Mouse (Mus musculus) megakaryocyte progenitor cell, adult 5-6 weeks (primary cell): Measurements from ENCODE around the gene Rtp3. TPM values are rescaled to one million over a fixed set of nuclear protein-coding genes. Genes with fewer than 3 reads are reported as not detected.

ENCODE experiments used
- ATAC-seq: replicated peaks from 2 replicates; pipeline ENCODE4 v1.8.0; 2016; ENCODE audit warnings: mild to moderate bottlenecking, moderate TSS enrichment, inconsistent platforms; ENCODE audit not compliant: poor library complexity
- total RNA-seq, 2 experiments: library from RNA; stranded (forward) in 1 of 2; stranded (reverse) in 1 of 2; fragments of 157-497, 149-512 nt in 1 of 2; fragments of 200-1000 nt in 1 of 2; gene quantifications; 2 replicates each; pipeline versions ENCODE4 v1.2.3 to v1.2.4; 2015 to 2017

Gene Rtp3
- total RNA-seq, 2 experiments from 2014 or later = not detected

- no peak for ATAC-seq
These were observed 6.3 kb downstream of the Rtp3 start for GRCm38 (mm10) chr9:110984096-110984495.

DNA sequence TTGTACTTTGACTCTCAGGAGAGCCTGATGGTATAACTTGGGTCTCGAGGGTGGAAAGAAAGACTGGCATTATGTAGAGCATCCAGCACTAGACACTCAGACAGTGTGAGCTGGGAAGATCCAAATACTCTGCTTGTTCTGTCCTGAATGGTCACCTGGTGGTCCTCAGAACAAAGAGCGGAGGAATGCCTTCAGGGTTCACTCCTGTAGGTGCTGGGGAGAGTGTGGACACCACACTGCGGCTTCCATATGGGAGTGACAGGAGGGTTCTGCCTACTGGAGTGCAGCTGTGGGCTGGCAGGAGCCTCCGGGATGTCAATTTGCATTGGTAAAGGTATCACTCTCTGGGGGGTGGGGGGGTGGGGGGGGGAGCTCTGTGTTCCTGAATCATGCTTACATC lies 8.0 kb downstream of the Rtp3 start:
- ATAC-seq = no peak

GRCm38 (mm10) chr9:110979411-110979810 lies 11.0 kb downstream of the Rtp3 start:
- no peak for ATAC-seq

- ATAC-seq = no peak
These were observed 24.5 kb downstream of the Rtp3 start for GRCm38 (mm10) chr9:110965910-110966231.

GRCm38 (mm10) chr9:110965062-110965909 lies 25.1 kb downstream of the Rtp3 start:
- ATAC-seq = peak; percentile 46

- no peak for ATAC-seq
These were observed 26.7 kb downstream of the Rtp3 start for GRCm38 (mm10) chr9:110963566-110964115.

- ATAC-seq = no peak
These were observed 29.0 kb downstream of the Rtp3 start for GRCm38 (mm10) chr9:110961386-110961785.

- no peak for ATAC-seq
These were observed 29.9 kb downstream of the Rtp3 start for GRCm38 (mm10) chr9:110960230-110961149.

DNA sequence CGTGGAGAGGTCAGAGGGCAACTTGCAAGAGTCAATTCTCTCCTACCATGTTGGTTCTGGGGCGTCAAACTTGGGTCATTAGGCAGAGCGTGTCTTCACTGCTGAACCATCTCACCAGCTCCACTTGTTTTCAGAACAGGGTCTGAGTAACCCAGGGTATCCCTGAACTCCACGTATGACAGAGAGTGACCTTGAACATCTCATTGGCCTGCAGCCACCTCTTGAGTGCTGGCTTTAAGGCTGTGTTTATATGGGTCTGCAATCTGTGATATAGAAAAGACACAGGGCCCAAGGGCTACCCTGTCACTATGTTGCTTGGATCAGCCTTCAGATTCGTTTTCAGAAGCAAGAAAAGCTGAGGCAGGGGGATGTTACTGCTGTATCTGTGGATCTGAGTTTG lies 30.7 kb downstream of the Rtp3 start:
- ATAC-seq = no peak

DNA sequence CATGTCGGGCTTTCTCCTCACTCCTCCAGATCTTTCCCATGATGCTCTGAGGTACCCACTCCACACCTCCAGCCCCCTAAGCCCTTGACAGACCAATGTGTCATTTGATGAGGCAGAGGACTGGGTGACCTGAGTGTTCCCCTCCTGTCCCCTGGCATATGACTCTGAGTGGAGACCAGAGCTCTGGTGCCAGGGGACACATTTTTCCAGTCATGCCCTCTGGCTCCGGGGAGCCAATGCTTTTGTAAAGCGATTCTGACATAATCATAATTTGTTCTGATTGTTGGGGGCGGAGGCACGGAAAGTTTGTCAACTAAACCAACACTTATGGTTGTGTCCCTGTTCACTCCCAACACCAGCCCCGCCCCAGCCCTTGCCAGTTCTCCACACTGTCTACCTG lies 34.4 kb downstream of the Rtp3 start:
- no peak for ATAC-seq

- ATAC-seq = no peak
These were observed 35.5 kb downstream of the Rtp3 start for GRCm38 (mm10) chr9:110954681-110955445.

DNA sequence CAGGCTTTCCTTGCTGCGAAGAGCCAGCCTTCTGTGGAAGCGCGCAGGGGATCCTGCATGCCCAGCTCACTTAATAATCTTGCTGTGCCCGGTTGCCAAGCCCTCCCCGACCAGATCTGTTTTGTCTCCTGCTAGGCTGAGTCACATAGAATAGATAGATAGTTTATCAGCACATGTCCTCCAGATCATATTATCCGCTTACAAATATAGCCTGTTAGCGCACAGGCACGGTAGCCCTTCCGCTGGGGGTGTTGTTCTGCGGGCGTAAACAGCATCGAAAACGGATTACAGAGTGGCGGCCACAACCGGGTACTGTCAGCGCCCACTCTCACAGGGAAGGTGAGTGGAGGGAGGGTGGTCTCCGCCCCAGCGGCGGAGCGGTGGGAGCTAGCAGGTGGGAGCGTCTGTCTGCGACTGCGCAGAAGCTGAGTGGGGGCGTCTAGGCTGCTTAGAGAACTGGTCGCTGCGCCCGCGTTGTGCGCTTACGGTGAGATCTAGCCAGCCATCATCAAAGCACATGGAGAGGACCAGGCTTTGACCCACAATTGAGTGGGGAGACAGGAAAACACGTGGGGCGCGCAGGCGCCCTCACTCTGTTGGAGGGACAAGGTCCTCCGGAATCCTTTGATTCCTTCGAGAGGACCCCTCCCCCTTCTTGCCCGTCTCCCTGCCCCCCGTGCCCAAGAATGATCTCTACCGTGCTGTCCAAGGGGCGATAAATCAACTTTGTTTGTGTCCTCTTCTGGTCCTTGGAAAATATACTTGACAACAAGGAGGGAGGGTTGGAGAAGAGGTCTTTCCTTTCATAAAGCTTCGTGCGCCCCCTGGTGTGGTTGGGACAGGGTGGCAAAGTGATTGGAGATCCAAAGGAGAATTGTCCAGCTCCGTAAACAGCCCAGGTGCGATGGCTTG lies 36.6 kb downstream of the Rtp3 start:
- peak; percentile 50 for ATAC-seq

GRCm38 (mm10) chr9:110952931-110953549 lies 37.3 kb downstream of the Rtp3 start:
- ATAC-seq = no peak

DNA sequence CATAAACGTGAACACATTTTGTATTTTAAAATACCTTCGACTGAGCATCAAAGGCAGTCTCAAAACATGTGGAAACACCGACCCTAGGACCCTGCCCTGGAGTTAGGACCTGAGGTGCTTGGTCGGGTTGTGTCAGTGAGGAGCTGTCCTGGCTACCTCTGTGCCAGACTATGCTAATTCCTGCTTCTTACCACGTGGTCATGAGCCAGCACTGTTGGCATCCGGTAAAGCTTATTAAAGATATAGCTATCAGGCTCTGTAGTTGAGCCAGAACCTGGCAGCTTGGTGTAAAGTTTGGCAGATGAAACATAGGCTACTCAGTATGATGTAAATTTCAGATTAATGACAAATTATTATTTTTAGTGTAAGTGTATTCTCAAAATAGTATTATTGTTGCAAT lies 38.0 kb downstream of the Rtp3 start:
- ATAC-seq = peak; percentile 58

DNA sequence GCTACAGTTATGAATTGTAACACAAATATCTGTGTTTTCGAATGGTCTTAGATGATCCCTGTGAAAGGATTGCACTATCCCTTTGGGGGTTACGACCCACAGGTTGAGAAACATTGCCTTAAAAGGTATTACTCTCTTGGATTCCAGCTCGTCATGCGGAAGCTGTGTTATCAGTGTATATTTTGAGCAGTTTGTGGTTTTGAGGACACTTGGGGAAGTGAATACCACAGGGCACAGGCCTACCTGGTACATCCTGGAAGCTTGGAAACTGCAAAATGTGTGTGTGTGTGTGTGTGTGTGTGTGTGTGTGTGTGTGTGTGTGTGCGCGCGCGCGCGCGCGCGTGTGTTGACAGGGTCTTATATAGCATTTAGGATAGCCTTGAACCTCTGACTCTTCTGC lies 38.5 kb downstream of the Rtp3 start:
- peak; percentile 63 for ATAC-seq

DNA sequence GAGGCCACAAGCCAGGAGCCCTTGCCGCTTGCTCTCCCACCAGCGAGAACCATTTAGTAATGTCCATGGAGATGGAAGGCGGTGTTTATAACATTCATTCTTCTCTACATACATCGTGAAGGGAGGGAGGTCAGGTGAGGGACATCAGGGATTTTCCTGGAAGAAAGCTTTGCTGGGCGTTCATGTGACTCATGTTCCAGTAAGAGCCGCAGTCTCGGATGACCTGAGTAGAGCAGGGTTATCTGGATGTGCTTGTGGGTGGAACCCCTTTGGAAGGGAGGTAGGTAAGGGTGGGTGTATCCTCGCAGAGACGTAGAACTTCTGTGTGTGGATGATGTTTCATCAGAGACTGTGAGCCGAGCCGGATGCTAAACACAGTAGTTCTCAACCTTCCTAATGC lies 39.0 kb downstream of the Rtp3 start, which contains the start of gene Lrrc2:
TSS of gene Lrrc2 (plus strand) at position 149 of the 400 bp plus-strand sequence.
- peak; percentile 9; the same call in 1 of the 2 replicates for ATAC-seq

DNA sequence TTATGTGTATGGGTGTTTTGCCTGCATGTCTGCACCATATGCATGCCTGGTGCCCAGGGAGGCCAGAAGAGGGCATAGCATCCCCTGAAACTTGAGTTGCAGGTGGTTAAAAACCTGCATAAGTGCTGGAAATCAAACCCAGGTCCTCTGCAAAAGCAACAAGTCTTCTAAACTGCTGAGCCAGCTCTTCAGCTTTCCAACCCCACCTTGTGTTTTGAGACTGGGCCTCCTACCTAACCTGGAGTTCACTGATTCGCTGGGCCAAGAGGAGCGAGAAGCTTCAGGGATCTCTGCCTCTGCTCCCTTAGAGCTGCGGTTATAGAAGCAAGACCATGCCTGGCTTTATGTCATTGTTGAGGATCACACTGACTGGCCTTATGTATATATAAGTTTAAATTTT lies 40.3 kb downstream of the Rtp3 start:
- ATAC-seq = no peak

GRCm38 (mm10) chr9:110948813-110949310 lies 41.5 kb downstream of the Rtp3 start:
- ATAC-seq = no peak

GRCm38 (mm10) chr9:110947900-110948299 lies 42.5 kb downstream of the Rtp3 start:
- no peak for ATAC-seq
